Mouse (Mus musculus) sigmoid colon, adult 10 weeks (tissue): ENCODE measurements around the gene Sectm1b. TPM values are rescaled to one million over a fixed set of nuclear protein-coding genes. Genes with fewer than 3 reads are reported as not detected.

Source experiments
- polyA plus RNA-seq: library from polyadenylated mRNA; stranded (reverse); fragments of 350-450 nt; fragmentation: Illumina TruSeq; extraction: RNeasy Lipid Tissue Mini Kit (QIAGEN cat#74804); gene quantifications from one replicate; pipeline ENCODE4 v1.2.3, GENCODE M21; 2014; ENCODE audit warnings: low read depth, low replicate concordance

The Sectm1b gene
- polyA plus RNA-seq: 278 TPM

GRCm38 (mm10) chr11:121063379-121063778 is at the start of gene Sectm1b:
Gene Sectm1b, minus strand, starts transcription at chr11:121063569.

DNA sequence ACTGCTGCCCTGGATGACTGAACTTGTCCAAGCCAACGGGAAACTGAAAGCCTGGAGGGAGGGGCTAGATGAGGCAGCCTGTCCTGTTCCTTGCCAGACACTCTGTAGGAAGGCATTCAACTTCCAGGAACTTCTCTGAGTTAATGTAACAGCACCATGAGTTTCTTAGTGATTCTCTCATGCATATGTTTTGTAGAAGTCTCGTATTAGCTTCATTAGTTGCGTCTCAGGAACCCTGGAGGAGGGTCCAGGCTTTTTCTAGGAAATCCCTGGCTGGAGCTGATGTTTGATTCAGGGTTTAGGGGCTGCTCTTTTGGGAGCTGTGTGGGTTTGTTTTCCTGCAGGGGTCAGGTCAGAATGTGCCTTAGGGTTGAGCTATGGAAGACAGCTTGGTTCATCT is 17.8 kb upstream of the Sectm1b start, which contains the start of gene Sectm1a:
Sectm1a (minus strand) TSS at position 101 of the 400 bp plus-strand sequence.

DNA sequence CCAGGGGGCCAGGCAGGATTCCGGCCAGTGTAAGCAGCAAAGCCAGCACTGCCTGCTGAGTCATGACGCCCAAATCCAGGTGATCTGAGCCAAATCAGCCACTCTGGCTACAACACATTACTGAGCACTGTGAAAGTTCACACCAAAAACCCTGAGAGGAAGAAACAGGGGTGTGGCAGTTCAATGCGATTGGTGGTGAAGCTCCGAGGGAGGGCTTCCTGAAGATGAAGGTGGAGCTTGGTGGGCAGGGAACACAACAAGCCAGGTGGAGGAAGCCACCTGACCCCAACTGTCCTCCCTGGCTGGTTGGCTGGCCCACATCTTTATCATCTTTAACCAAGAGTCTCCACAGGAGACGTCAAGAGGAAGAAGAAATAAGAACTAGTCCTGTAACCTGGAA is 24.1 kb downstream of the Sectm1b start, which contains the start of gene Cd7:
Cd7 (minus strand) TSS at position 117 of the 400 bp plus-strand sequence.

Other genes starting within 250 kb of the Sectm1b start
- 2.1 TPM for gene Fasn, start 239.0 kb downstream of the Sectm1b start, polyA plus RNA-seq
- gene Ccdc57, start 130.7 kb downstream of the Sectm1b start, polyA plus RNA-seq: 0.82 TPM
- gene Slc16a3, start 115.1 kb downstream of the Sectm1b start, polyA plus RNA-seq: not detected
- gene Csnk1d, start 72.2 kb downstream of the Sectm1b start, polyA plus RNA-seq: 69.7 TPM
- gene Cd7, start 24.2 kb downstream of the Sectm1b start, polyA plus RNA-seq: not detected
- gene Sectm1a, start 17.7 kb upstream of the Sectm1b start, polyA plus RNA-seq: 6.2 TPM
- gene Tex19.2, start 55.1 kb upstream of the Sectm1b start, polyA plus RNA-seq: not detected
- not detected for gene Tex19.1, start 82.6 kb upstream of the Sectm1b start, polyA plus RNA-seq
- gene Uts2r, start 96.7 kb upstream of the Sectm1b start, polyA plus RNA-seq: not detected
- gene Hexdc, start 140.9 kb upstream of the Sectm1b start, polyA plus RNA-seq: 11.2 TPM
- 2.3 TPM for gene Ogfod3, start 141.1 kb upstream of the Sectm1b start, polyA plus RNA-seq
- gene Cybc1, start 165.8 kb upstream of the Sectm1b start, polyA plus RNA-seq: 13.2 TPM
- gene Narf, start 173.7 kb upstream of the Sectm1b start, polyA plus RNA-seq: 26.2 TPM
- gene Foxk2, start 196.4 kb upstream of the Sectm1b start, polyA plus RNA-seq: 12.0 TPM